In genomic region chr2:45702511-45702910, GRCm38 (mm10) we compare ENCODE assay signal across 10 mouse cellular contexts.
DNase-seq lines count a peak whose midpoint lies in the region.
"Had no signal": no experiment of that assay in that cellular context is flagged by ENCODE, and none has a peak within 500 bp of the region (broad histone marks: within the 10 kb centered on the region; RNA-seq: fewer than 3 reads in every experiment).

No protein-coding gene starts in this region.

- DNase-seq in layer of hippocampus, adult 18-20 months (ENCODE audit: low spot score in 2 of 2): peak; percentile 4 to 20
- no peak for DNase-seq in layer of hippocampus, adult 8-10 months (ENCODE audit: low spot score in 2 of 2)
- DNase-seq in 3134 (ENCODE audit: extremely low read depth, insufficient read length, low spot score) (peak; percentile 23), 3T3-L1 (ENCODE audit: low read depth, low spot score) (peak; percentile 87)
- peak; percentile 30 for DNase-seq in embryo, embryonic 11 days
- no peak for DNase-seq in adrenal gland, postnatal 10 days
- no peak for DNase-seq in heart, postnatal 25 days (ENCODE audit: low spot score)
- DNase-seq: cerebellum, postnatal 14 days; left cerebral cortex, postnatal 4 days; lung, adult 18-20 months had no signal

- intact Hi-C loops in heart, postnatal 25 days (cut with DNase I): no loop called here

Comparison
In these comparisons a context has a peak if more than half of its experiments do, and no peak if none do; other contexts are left out.
1. DNase-seq: peak in layer of hippocampus, adult 18-20 months (2 of 2), 3134 (single experiment), 3T3-L1 (single experiment) and embryo, embryonic 11 days (single experiment); none in layer of hippocampus, adult 8-10 months (0 of 2), adrenal gland, postnatal 10 days (single experiment) and heart, postnatal 25 days (single experiment).